Mouse (Mus musculus) heart, adult 8-10 months (tissue): Measurements from ENCODE around the gene Tmem184b. TPM values are rescaled to one million over a fixed set of nuclear protein-coding genes. Genes with fewer than 3 reads are reported as not detected.
A peak's percentile ranks its signal among the peaks of the same experiment; 100 is the strongest.

ENCODE experiments used
- microRNA-seq: library from miRNA; unstranded; fragments of <30 nt; microRNA quantifications from one replicate; pipeline ENCODE4 v1.2.0, GENCODE M21; 2022
- total RNA-seq, 4 experiments: library from RNA; stranded (reverse); gene quantifications; 2 replicates each; pipeline ENCODE4 v1.2.4; 2022

Gene Tmem184b
- total RNA-seq, 4 experiments from 2014 or later = 34.6 to 46.1 (median 39.0) TPM

Small RNA genes lying within 50 kb of the gene (microRNA-seq; reads per million reads assigned to microRNA genes)
- 9.5 reads per million, percentile 24 among the genes with 10 or more reads in this experiment for gene Mir1943

Other genes with a start within 250 kb of the Tmem184b start
- gene Sox10, start 238.3 kb downstream of the Tmem184b start, total RNA-seq = 1 to 10 TPM in 2 of 4 experiments, under 1 TPM in 2; 0.55 to 1.7 (median 0.94) TPM
- 10 to 100 TPM; 23.5 to 29.8 (median 27.3) TPM for gene Pick1, start 174.4 kb downstream of the Tmem184b start, total RNA-seq
- 1 to 10 TPM in 3 of 4 experiments, under 1 TPM in 1; 0.63 to 1.5 (median 1.1) TPM for gene Gm49486, start 174.2 kb downstream of the Tmem184b start, total RNA-seq
- gene Slc16a8, start 148.8 kb downstream of the Tmem184b start, total RNA-seq = under 1 TPM; 0.46 to 0.78 (median 0.59) TPM
- gene Baiap2l2, start 118.0 kb downstream of the Tmem184b start, total RNA-seq = 1 to 10 TPM in 1 of 4 experiments, under 1 TPM in 1, not detected in 2; 0.54 to 1.3 TPM
- 10 to 100 TPM; 11.6 to 15.6 (median 13.4) TPM for gene Pla2g6, start 75.2 kb downstream of the Tmem184b start, total RNA-seq
- 10 to 100 TPM in 2 of 4 experiments, 1 to 10 TPM in 2; 5.7 to 11.1 (median 9.9) TPM for gene Maff, start 56.9 kb downstream of the Tmem184b start, total RNA-seq
- gene Csnk1e, start 52.0 kb upstream of the Tmem184b start, total RNA-seq = 10 to 100 TPM; 49.3 to 64.6 (median 56.6) TPM
- 1 to 10 TPM in 3 of 4 experiments, under 1 TPM in 1; 0.92 to 1.6 (median 1.4) TPM for gene Kcnj4, start 101.7 kb upstream of the Tmem184b start, total RNA-seq
- 1 to 10 TPM; 4.3 to 5.2 (median 4.5) TPM for gene Kdelr3, start 112.8 kb upstream of the Tmem184b start, total RNA-seq
- 10 to 100 TPM; 67.0 to 82.8 (median 74.6) TPM for gene Ddx17, start 143.2 kb upstream of the Tmem184b start, total RNA-seq
- gene Dmc1, start 201.5 kb upstream of the Tmem184b start, total RNA-seq = under 1 TPM in 1 of 4 experiments, not detected in 3; 0.28 TPM